Comparison of ENCODE assay signal across 9 mouse cellular contexts in the genomic region with DNA sequence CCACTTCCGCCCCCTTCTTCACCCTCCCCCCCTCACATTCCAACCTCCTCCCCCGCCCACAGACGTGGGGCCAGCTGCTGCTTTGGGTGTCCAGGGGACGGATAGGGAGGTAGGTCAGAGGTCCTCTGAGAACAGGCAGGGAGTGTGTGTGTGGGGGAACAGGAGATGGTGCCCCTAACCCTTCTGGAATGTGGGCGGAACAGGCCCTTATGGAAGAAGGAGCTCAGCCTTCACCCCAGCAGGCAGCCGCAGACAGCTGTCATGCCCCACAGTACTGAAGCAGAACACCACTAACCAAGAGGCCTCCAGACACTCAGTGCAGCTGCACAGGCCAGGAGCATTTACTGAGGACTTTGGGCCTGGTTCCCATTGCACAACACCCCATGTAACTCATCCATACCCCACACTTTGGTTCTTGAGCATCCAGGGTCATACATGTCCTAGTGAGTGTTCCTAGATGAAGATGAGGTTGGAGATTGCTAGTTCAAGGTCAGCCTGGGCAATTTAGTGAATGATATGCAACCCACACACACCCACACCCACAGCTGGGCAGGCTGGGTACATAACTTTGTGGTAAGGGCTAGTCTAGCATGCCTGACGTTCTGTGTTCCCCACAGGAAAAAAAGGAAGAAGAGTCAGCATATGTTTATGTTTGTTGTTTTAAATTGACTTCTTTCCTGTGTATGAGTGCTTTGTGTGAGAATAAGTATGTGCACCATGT. TPM values are rescaled to one million over a fixed set of nuclear protein-coding genes. Genes with fewer than 3 reads are reported as not detected.
A peak's percentile ranks its signal among the peaks of the same experiment; 100 is the strongest.
DNase-seq lines count a peak whose midpoint lies in the region; ATAC-seq and TF ChIP-seq lines count a peak whose summit lies in the region.
"Had no signal": no experiment of that assay in that cellular context is flagged by ENCODE, and none has a peak within 500 bp of the region (broad histone marks: within the 10 kb centered on the region; RNA-seq: fewer than 3 reads in every experiment).

No protein-coding gene starts in this region.

- no peak for TF ChIP-seq POLR2A in bone marrow macrophage, adult 2 months (IDR thresholded peaks at IDR 0.05; ENCODE audit: borderline replicate concordance, low read depth, low read length)
- peak; percentile 49 for TF ChIP-seq POLR2A in myocyte (IDR thresholded peaks at IDR 0.05; ENCODE audit: insufficient read length, low read depth)

- no peaks in the 10 kb centered on the region for H3K79me2 ChIP-seq in myocyte (ENCODE audit: control insufficient read depth, insufficient read depth)

- H3ac ChIP-seq in myocyte (ENCODE audit: control insufficient read depth, insufficient read length), result no peak overlapping the region

- H3K27me3 ChIP-seq in limb, embryonic 10.5 days (ENCODE audit: low read depth, poor library complexity, severe bottlenecking), result no peaks in the 10 kb centered on the region
- H3K27me3 ChIP-seq in myocyte (ENCODE audit: control insufficient read depth, insufficient read depth, insufficient read length), result no peaks in the 10 kb centered on the region

- no peak for ATAC-seq in erythroid progenitor cell, adult 5-6 weeks (replicated peaks; ENCODE audit: low FRiP score, poor library complexity, severe bottlenecking)

- H3K9me3 ChIP-seq in limb, embryonic 10.5 days (replicated peaks), result no peaks in the 10 kb centered on the region

- H3K4me2 ChIP-seq in myocyte (ENCODE audit: low read depth), result peak overlapping the region; percentile 100

- 9% methylated on average over 7 of the region's 7 CpGs for WGBS in limb, embryonic 10.5 days

- H3K4me1 ChIP-seq in bone marrow macrophage, adult 2 months (ENCODE audit: control insufficient read depth, insufficient read depth, low read length), result peaks cover 60% of the 10 kb centered on the region
- peaks cover 93% of the 10 kb centered on the region for H3K4me1 ChIP-seq in limb, embryonic 10.5 days

- H3K27ac ChIP-seq in bone marrow macrophage, adult 2 months (ENCODE audit: insufficient read depth, low read depth, low read length), result peak overlapping the region; percentile 70
- peak overlapping the region; percentile 87 for H3K27ac ChIP-seq in limb, embryonic 10.5 days

- intact Hi-C loops in gastrocnemius, postnatal 14 days (cut with DNase I; ENCODE audit: low total_unique reads), result no loop called here
- intact Hi-C loops in heart, postnatal 10 days (cut with DNase I), result no loop called here

- TF ChIP-seq CTCF in bone marrow macrophage, adult 2 months (IDR thresholded peaks at IDR 0.05; ENCODE audit: low read depth, low read length), result no peak

- H3K36me3 ChIP-seq in limb, embryonic 10.5 days, result peaks cover 28% of the 10 kb centered on the region
- peaks cover 9% of the 10 kb centered on the region for H3K36me3 ChIP-seq in myocyte (ENCODE audit: control insufficient read depth, insufficient read depth)

- H3K4me3 ChIP-seq in bone marrow macrophage, adult 2 months (ENCODE audit: insufficient read depth, low read length), result no peak overlapping the region
- peak overlapping the region; percentile 47 for H3K4me3 ChIP-seq in limb, embryonic 10.5 days
- peak overlapping the region; percentile 20 for H3K4me3 ChIP-seq in myocyte

- peak; percentile 43 for DNase-seq in gastrocnemius, postnatal 14 days
- no peak for DNase-seq in gastrocnemius, postnatal 4 days (ENCODE audit: low spot score in 2 of 2)
- peak; percentile 71 to 76 for DNase-seq in heart, postnatal 10 days
- peak; percentile 71 for DNase-seq in limb, embryonic 10.5 days (ENCODE audit: low spot score)
- no peak for DNase-seq in gastrocnemius, postnatal 25 days

TF ChIP-seq in myocyte, 11 proteins besides CTCF, POLR2A, EP300 and RAD21:
- TF ChIP-seq CEBPB (IDR thresholded peaks at IDR 0.05; ENCODE audit: insufficient read depth, poor library complexity, severe bottlenecking) (peak; percentile 94), SRF (IDR thresholded peaks at IDR 0.05; ENCODE audit: control insufficient read depth, insufficient read length, low read depth) (peak; percentile 85), TCF12 (IDR thresholded peaks at IDR 0.05; ENCODE audit: insufficient read depth, poor library complexity, severe bottlenecking) (peak; percentile 89), USF1 (IDR thresholded peaks at IDR 0.05; ENCODE audit: low read depth) (no peak), TCF3 (IDR thresholded peaks at IDR 0.05; ENCODE audit: insufficient read length, low read depth) (peak; percentile 75), REST (IDR thresholded peaks at IDR 0.05; ENCODE audit: insufficient read depth, insufficient read length) (no peak), MYOD1 (IDR thresholded peaks at IDR 0.05; ENCODE audit: control insufficient read depth in 1 of 3, insufficient read length in 2 of 3, low read depth in 2 of 3) (peak; percentile 51 to 97 (median 92)), POLR2AphosphoS2 (IDR thresholded peaks at IDR 0.05; ENCODE audit: insufficient read length, low read depth) (no peak), MAX (IDR thresholded peaks at IDR 0.05; ENCODE audit: low read depth) (no peak), MYOG (IDR thresholded peaks at IDR 0.05; ENCODE audit: control insufficient read depth in 1 of 3, insufficient read depth in 1 of 3, insufficient read length in 2 of 3, low read depth in 2 of 3) (peak; percentile 98 to 99 (median 98)), E2F4 (IDR thresholded peaks at IDR 0.05; ENCODE audit: insufficient read depth) (no peak)

RNA-seq across cellular contexts. Expression of gene Cirbp, which starts 4.1 kb away (rescaled TPM):
- 10 to 100 TPM; 41.4 to 41.5 TPM for total RNA-seq in gastrocnemius, postnatal 14 days (2021)
- 100 to 1,000 TPM; 107 to 153 TPM for total RNA-seq in gastrocnemius, postnatal 4 days (2021)
- polyA plus RNA-seq in bone marrow macrophage, adult 2 months (2012; ENCODE audit: insufficient read depth, insufficient read length, missing spikeins), result 48.0 and 49.8 TPM in 2 replicates
- 100 to 1,000 TPM; 113 to 134 TPM for total RNA-seq in heart, postnatal 10 days (2021)
- 90.7 and 129 TPM in 2 replicates for polyA plus RNA-seq in limb, embryonic 10.5 days (2016; fragmentation: Nextera tagmentation; extraction: Ambion mirVana)
- polyA plus RNA-seq in myocyte (2012; fragmentation: generic; extraction: Trizol), result 54.2 TPM
- 10 to 100 TPM; 17.3 to 21.4 TPM for total RNA-seq in gastrocnemius, postnatal 25 days (2021)
- 10.1 and 19.7 TPM in 2 replicates for total RNA-seq in erythroid progenitor cell, adult 5-6 weeks (2015; ENCODE audit: low replicate concordance)
- total RNA-seq in erythroid progenitor cell, adult 5-6 weeks (2017; ENCODE audit: low replicate concordance), result 33.5 and 39.6 TPM in 2 replicates

RNA-seq across cellular contexts. Expression of gene 1600002K03Rik, which starts 11.1 kb away (rescaled TPM):
- total RNA-seq in gastrocnemius, postnatal 14 days (2021), result 1 to 10 TPM; 3.3 to 4.2 TPM
- 1 to 10 TPM; 3.4 to 3.8 TPM for total RNA-seq in gastrocnemius, postnatal 4 days (2021)
- 22.7 and 23.9 TPM in 2 replicates for polyA plus RNA-seq in bone marrow macrophage, adult 2 months (2012; ENCODE audit: insufficient read depth, insufficient read length, missing spikeins)
- total RNA-seq in heart, postnatal 10 days (2021), result 1 to 10 TPM; 3.1 to 3.4 TPM
- polyA plus RNA-seq in limb, embryonic 10.5 days (2016; fragmentation: Nextera tagmentation; extraction: Ambion mirVana), result 8.7 and 13.1 TPM in 2 replicates
- 23.5 TPM for polyA plus RNA-seq in myocyte (2012; fragmentation: generic; extraction: Trizol)
- 1 to 10 TPM; 5.1 to 5.9 TPM for total RNA-seq in gastrocnemius, postnatal 25 days (2021)
- total RNA-seq in erythroid progenitor cell, adult 5-6 weeks (2015; ENCODE audit: low replicate concordance), result not detected in 2 replicates
- not detected in 2 replicates for total RNA-seq in erythroid progenitor cell, adult 5-6 weeks (2017; ENCODE audit: low replicate concordance)

RNA-seq across cellular contexts. Expression of gene Midn, which starts 13.6 kb away (rescaled TPM):
- 10 to 100 TPM; 40.3 to 43.6 TPM for total RNA-seq in gastrocnemius, postnatal 14 days (2021)
- total RNA-seq in gastrocnemius, postnatal 4 days (2021), result 10 to 100 TPM; 67.7 to 74.0 TPM
- polyA plus RNA-seq in bone marrow macrophage, adult 2 months (2012; ENCODE audit: insufficient read depth, insufficient read length, missing spikeins), result 32.9 and 40.5 TPM in 2 replicates
- total RNA-seq in heart, postnatal 10 days (2021), result 100 to 1,000 TPM; 132 to 190 TPM
- 26.2 and 27.1 TPM in 2 replicates for polyA plus RNA-seq in limb, embryonic 10.5 days (2016; fragmentation: Nextera tagmentation; extraction: Ambion mirVana)
- polyA plus RNA-seq in myocyte (2012; fragmentation: generic; extraction: Trizol), result 131 TPM
- 10 to 100 TPM; 33.7 to 34.8 TPM for total RNA-seq in gastrocnemius, postnatal 25 days (2021)
- 20.1 and 23.8 TPM in 2 replicates for total RNA-seq in erythroid progenitor cell, adult 5-6 weeks (2015; ENCODE audit: low replicate concordance)
- 12.5 and 18.2 TPM in 2 replicates for total RNA-seq in erythroid progenitor cell, adult 5-6 weeks (2017; ENCODE audit: low replicate concordance)

RNA-seq across cellular contexts. Expression of gene Efna2, which starts 17.6 kb away (rescaled TPM):
- under 1 TPM; 0.58 to 0.98 TPM for total RNA-seq in gastrocnemius, postnatal 14 days (2021)
- total RNA-seq in gastrocnemius, postnatal 4 days (2021), result 1 to 10 TPM; 3.5 to 3.7 TPM
- polyA plus RNA-seq in bone marrow macrophage, adult 2 months (2012; ENCODE audit: insufficient read depth, insufficient read length, missing spikeins), result 0.51 and 1.0 TPM in 2 replicates
- total RNA-seq in heart, postnatal 10 days (2021), result 1 to 10 TPM; 1.4 to 1.7 TPM
- 63.1 and 66.8 TPM in 2 replicates for polyA plus RNA-seq in limb, embryonic 10.5 days (2016; fragmentation: Nextera tagmentation; extraction: Ambion mirVana)
- 3.6 TPM for polyA plus RNA-seq in myocyte (2012; fragmentation: generic; extraction: Trizol)
- under 1 TPM; 0.26 to 0.54 TPM for total RNA-seq in gastrocnemius, postnatal 25 days (2021)
- not detected in 2 replicates for total RNA-seq in erythroid progenitor cell, adult 5-6 weeks (2015; ENCODE audit: low replicate concordance)
- not detected in 2 replicates for total RNA-seq in erythroid progenitor cell, adult 5-6 weeks (2017; ENCODE audit: low replicate concordance)
- total RNA-seq: neutrophil, adult 5-6 weeks had no signal

RNA-seq across cellular contexts. Expression of gene Cbarp, which starts 21.0 kb away (rescaled TPM):
- 1 to 10 TPM; 1.6 TPM for total RNA-seq in gastrocnemius, postnatal 14 days (2021)
- total RNA-seq in gastrocnemius, postnatal 4 days (2021), result 1 to 10 TPM; 2.2 to 2.7 TPM
- 2.0 and 2.9 TPM in 2 replicates for polyA plus RNA-seq in bone marrow macrophage, adult 2 months (2012; ENCODE audit: insufficient read depth, insufficient read length, missing spikeins)
- total RNA-seq in heart, postnatal 10 days (2021), result 1 to 10 TPM; 3.2 to 4.1 TPM
- polyA plus RNA-seq in limb, embryonic 10.5 days (2016; fragmentation: Nextera tagmentation; extraction: Ambion mirVana), result 3.3 and 4.7 TPM in 2 replicates
- 10.0 TPM for polyA plus RNA-seq in myocyte (2012; fragmentation: generic; extraction: Trizol)
- total RNA-seq in gastrocnemius, postnatal 25 days (2021), result 1 to 10 TPM; 1.2 to 1.6 TPM
- not detected in 2 replicates for total RNA-seq in erythroid progenitor cell, adult 5-6 weeks (2015; ENCODE audit: low replicate concordance)
- not detected in 2 replicates for total RNA-seq in erythroid progenitor cell, adult 5-6 weeks (2017; ENCODE audit: low replicate concordance)

Comparison
In these comparisons a context has a peak if more than half of its experiments do, and no peak if none do; other contexts are left out.
1. DNase-seq: peak in gastrocnemius, postnatal 14 days (single experiment), heart, postnatal 10 days (2 of 2) and limb, embryonic 10.5 days (single experiment); none in gastrocnemius, postnatal 4 days (0 of 2) and gastrocnemius, postnatal 25 days (single experiment).
2. RNA of gene 1600002K03Rik, which starts 11.1 kb away (total RNA-seq): 5.1 to 5.9 TPM in gastrocnemius, postnatal 25 days, 3.3 to 4.2 TPM in gastrocnemius, postnatal 14 days, 3.4 to 3.8 TPM in gastrocnemius, postnatal 4 days and 3.1 to 3.4 TPM in heart, postnatal 10 days; not detected in erythroid progenitor cell, adult 5-6 weeks; every median in the first group is over 4 times any median in the second.